Mouse (Mus musculus) lung, embryonic 14.5 days (tissue): ENCODE data around the gene Atp6v1d. TPM values are rescaled to one million over a fixed set of nuclear protein-coding genes. Genes with fewer than 3 reads are reported as not detected.

ENCODE experiments used
- ATAC-seq: fragments of 200-750 bp; cut with Nextera tagmentation; 2 replicates; pipeline ENCODE4 v1.8.0; 2017; ENCODE audit warnings: mild to moderate bottlenecking, moderate TSS enrichment, moderate library complexity; ENCODE audit not compliant: insufficient read depth
- DNase-seq: peaks from one replicate; pipeline ENCODE4 v3.0.0-alpha.2; 2015
- H3K27ac ChIP-seq: fragments of 300-500 bp; sonication (generic); 2 replicates; pipeline ENCODE4 v1.5.1; 2014; ENCODE audit warnings: low read depth, mild to moderate bottlenecking, moderate library complexity
- H3K27me3 ChIP-seq: fragments of 300-500 bp; sonication (generic); 2 replicates; pipeline ENCODE4 v1.6.1; 2014; ENCODE audit warnings: low read length, control low read depth; ENCODE audit not compliant: insufficient read depth
- H3K36me3 ChIP-seq: fragments of 300-500 bp; sonication (generic); 2 replicates; pipeline ENCODE4 v1.6.1; 2014; ENCODE audit warnings: control low read depth; ENCODE audit not compliant: insufficient read depth
- H3K4me1 ChIP-seq: fragments of 300-500 bp; sonication (generic); 2 replicates; pipeline ENCODE4 v1.6.1; 2014; ENCODE audit warnings: antibody characterized with exemption, control low read depth; ENCODE audit not compliant: insufficient read depth
- H3K4me2 ChIP-seq: fragments of 300-500 bp; sonication (generic); 2 replicates; pipeline ENCODE4 v1.6.1; 2014; ENCODE audit warnings: mild to moderate bottlenecking
- H3K4me3 ChIP-seq: fragments of 300-500 bp; sonication (generic); 2 replicates; pipeline ENCODE4 v1.5.1; 2014; ENCODE audit warnings: low read depth, low read length
- H3K9ac ChIP-seq: fragments of 300-500 bp; sonication (generic); 2 replicates; pipeline ENCODE4 v1.6.1; 2014
- H3K9me3 ChIP-seq: fragments of 300-500 bp; sonication (generic); 2 replicates; pipeline ENCODE4 v1.6.1; 2016; ENCODE audit warnings: low read depth, low read length, control low read depth
- CTCF ChIP-seq: IDR thresholded peaks from 2 replicates; pipeline ENCODE4 v1.5.1; 2016; ENCODE audit warnings: antibody characterized with exemption, low read depth
- WGBS: fragments of 180-500 bp; shearing (Covaris S2); extraction: QIAGEN DNeasy Blood & Tissue Kit; methylation state at CpG from one replicate; pipeline ENCODE4 v1.1.7; 2014; 5-methylcytosine and 5-hydroxymethylcytosine counted together
- polyA plus RNA-seq: library from polyadenylated mRNA; unstranded; fragments of >200 nt; fragmentation: Nextera tagmentation; extraction: Ambion mirVana; gene quantifications from 2 replicates; pipeline ENCODE4 v1.2.1, GENCODE M21; 2014

Gene Atp6v1d
- polyA plus RNA-seq: 55.6 and 56.9 TPM in 2 replicates

DNA sequence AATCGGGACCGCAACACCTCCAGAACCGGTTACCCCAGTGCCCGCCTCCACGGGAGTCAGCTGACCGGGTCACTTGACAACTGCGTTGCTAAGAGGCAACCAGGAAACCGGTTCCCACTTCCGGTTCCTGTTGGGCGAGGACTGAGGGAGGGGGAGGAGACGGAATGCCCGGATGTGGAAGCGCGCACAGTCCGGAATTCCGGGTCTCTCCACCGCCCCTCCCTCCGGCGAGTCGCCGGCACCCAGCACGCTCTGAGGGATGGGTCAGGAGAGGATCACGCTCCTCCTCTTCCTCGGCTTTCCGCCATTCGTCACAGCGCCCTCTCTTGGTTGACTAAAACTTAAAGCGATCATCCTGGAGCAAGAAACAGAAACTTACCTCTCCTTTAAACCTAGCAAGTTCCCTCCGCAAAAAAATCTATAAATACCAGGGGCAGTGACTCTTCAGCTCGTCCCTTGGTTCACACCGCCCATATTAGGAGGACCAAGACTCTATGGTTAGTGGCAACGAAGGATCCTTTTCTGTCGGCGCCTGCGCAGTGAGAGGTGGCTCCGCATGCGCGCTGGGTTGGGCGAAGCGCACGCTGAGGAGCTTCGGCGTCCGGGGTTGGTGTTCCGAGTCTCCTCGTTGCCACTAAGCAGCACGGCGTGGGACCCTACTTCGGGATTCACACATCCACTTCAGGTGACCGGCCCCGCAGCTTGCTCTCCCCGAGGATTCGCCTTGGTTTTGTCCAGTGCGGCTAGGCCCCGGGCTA, at the start of gene Atp6v1d, which contains the start of gene Eif2s1:
Gene Atp6v1d, minus strand, starts transcription at position 143 of the 758 bp plus-strand sequence.
Gene Eif2s1, plus strand, starts transcription at position 324 of the 758 bp plus-strand sequence.
- ATAC-seq (peak; percentile 100), DNase-seq (peak; percentile 99)
- under 1% methylated on average over 55 of the region's 55 CpGs for WGBS
- H3K9me3 ChIP-seq: no peaks in the 10 kb centered on the region
- peak within 1 kb of the TSS; percentile 81 for H3K4me3 ChIP-seq
- peaks cover 12% of the 10 kb centered on the region for H3K36me3 ChIP-seq
- no peaks in the 10 kb centered on the region for H3K4me1 ChIP-seq
- no peaks in the 10 kb centered on the region for H3K27me3 ChIP-seq
- H3K4me2 ChIP-seq: peak within 1 kb of the TSS; percentile 87
- TF ChIP-seq CTCF: peak; percentile 84
- H3K27ac ChIP-seq: peak within 1 kb of the TSS; percentile 93
- peak within 1 kb of the TSS; percentile 90 for H3K9ac ChIP-seq

GRCm38 (mm10) chr12:78910684-78911461, 49.4 kb upstream of the Atp6v1d start:
- Histone ChIP-seq H3K36me3 (no peaks in the 10 kb centered on the region), H3K4me2 (peak overlapping the region; percentile 77), H3K9ac (peak overlapping the region; percentile 42; the same call in 1 of the 2 replicates), H3K27me3 (peaks cover 43% of the 10 kb centered on the region), H3K9me3 (no peaks in the 10 kb centered on the region), H3K4me3 (peak overlapping the region; percentile 40), H3K27ac (0 out of 2 replicates have a peak overlapping the region, but pooled peaks have one; percentile 30), H3K4me1 (peaks cover 4% of the 10 kb centered on the region; the same call in 1 of the 2 replicates)
- 9% methylated on average over 16 of the region's 16 CpGs for WGBS
- peak; percentile 63 for ATAC-seq
- TF ChIP-seq CTCF: no peak
- DNase-seq: no peak

DNA sequence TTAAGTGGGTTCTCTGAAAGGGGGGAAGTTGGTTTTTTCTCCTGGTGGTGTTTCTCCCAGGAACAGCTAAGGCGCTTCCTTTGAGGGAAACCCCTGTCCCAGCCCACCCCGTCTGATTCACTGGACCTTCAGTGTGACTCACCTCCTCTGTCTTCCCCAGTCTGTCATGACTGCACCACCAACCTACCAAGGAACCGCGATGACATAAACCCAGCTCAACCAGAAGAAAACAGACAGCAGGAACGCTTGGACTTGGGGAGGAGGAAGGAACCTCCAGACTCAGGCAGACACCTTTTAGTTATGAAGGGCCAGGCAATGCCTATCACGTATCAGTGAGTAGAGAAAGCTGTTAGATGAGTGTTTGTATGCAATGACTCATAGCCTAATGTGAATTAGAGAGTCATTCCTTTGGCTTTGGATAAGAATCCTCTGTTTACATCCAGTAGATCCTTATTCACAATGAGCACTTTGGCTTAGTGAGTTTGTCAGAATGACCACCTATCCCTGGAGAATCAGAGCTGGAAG, 46.7 kb upstream of the Atp6v1d start:
- Histone ChIP-seq H3K36me3 (no peaks in the 10 kb centered on the region), H3K9me3 (no peaks in the 10 kb centered on the region), H3K4me2 (no peak overlapping the region), H3K27me3 (peaks cover 43% of the 10 kb centered on the region), H3K9ac (no peak overlapping the region), H3K4me1 (peaks cover 4% of the 10 kb centered on the region; the same call in 1 of the 2 replicates), H3K27ac (no peak overlapping the region), H3K4me3 (no peak overlapping the region)
- DNase-seq (no peak), ATAC-seq (no peak)
- 51% methylated on average over 6 of the region's 6 CpGs for WGBS
- no peak for TF ChIP-seq CTCF

DNA sequence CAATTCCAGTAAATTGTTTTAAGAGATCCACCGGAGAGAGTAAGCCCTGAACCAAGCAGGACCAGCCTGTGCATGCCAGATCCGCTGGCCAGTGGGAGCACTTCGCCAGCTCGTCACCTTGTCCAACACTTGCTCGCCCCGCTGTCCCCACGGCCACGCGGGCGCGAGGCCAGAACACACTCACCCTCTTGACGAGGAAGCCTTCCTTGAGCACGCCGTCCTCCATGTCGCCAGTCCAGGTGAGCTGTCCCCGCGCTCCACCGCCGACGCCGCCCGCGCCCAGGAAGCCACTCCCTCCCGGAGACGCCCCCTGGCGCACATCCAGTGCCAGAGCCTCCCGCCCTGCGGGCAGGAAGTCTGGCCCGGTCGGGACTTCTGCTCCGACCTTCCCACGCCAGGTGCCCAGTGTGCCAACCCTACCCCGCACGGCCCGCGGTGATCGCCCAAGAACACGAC, 45.3 kb upstream of the Atp6v1d start, which contains the start of gene Plek2:
Gene Plek2, minus strand, starts transcription at position 258 of the 456 bp plus-strand sequence.
- H3K36me3 ChIP-seq: no peaks in the 10 kb centered on the region
- WGBS: 2% methylated on average over 38 of the region's 38 CpGs
- peak; percentile 54 for TF ChIP-seq CTCF
- peak within 1 kb of the TSS; percentile 50 for H3K9ac ChIP-seq
- H3K4me1 ChIP-seq: peaks cover 3% of the 10 kb centered on the region; the same call in 1 of the 2 replicates
- H3K4me2 ChIP-seq: peak within 1 kb of the TSS; percentile 83
- DNase-seq: peak; percentile 72
- no peak within 1 kb of the TSS for H3K27ac ChIP-seq
- H3K4me3 ChIP-seq: peak within 1 kb of the TSS; percentile 45
- H3K27me3 ChIP-seq: peaks cover 30% of the 10 kb centered on the region
- peak; percentile 62 for ATAC-seq
- H3K9me3 ChIP-seq: no peaks in the 10 kb centered on the region

GRCm38 (mm10) chr12:78904499-78904898, 43.1 kb upstream of the Atp6v1d start:
- Histone ChIP-seq H3K27ac (no peak overlapping the region), H3K9me3 (no peaks in the 10 kb centered on the region), H3K36me3 (no peaks in the 10 kb centered on the region), H3K4me1 (no peaks in the 10 kb centered on the region; the same call in 1 of the 2 replicates), H3K27me3 (peaks cover 13% of the 10 kb centered on the region; the same call in 1 of the 2 replicates), H3K4me2 (no peak overlapping the region), H3K4me3 (no peak overlapping the region), H3K9ac (no peak overlapping the region)
- TF ChIP-seq CTCF: no peak
- ATAC-seq (no peak), DNase-seq (no peak)
- WGBS: 71% methylated on average over 7 of the region's 7 CpGs

GRCm38 (mm10) chr12:78903313-78903712, 41.9 kb upstream of the Atp6v1d start:
- Histone ChIP-seq H3K4me1 (no peaks in the 10 kb centered on the region; the same call in 1 of the 2 replicates), H3K4me3 (no peak overlapping the region), H3K4me2 (no peak overlapping the region), H3K36me3 (no peaks in the 10 kb centered on the region), H3K27me3 (peaks cover 12% of the 10 kb centered on the region; the same call in 1 of the 2 replicates), H3K9ac (no peak overlapping the region), H3K9me3 (no peaks in the 10 kb centered on the region), H3K27ac (no peak overlapping the region)
- ATAC-seq: no peak
- WGBS: 73% methylated on average over 4 of the region's 4 CpGs
- DNase-seq: no peak
- no peak for TF ChIP-seq CTCF
